Mouse (Mus musculus): ENCODE data around the gene Fras1.

GRCm38 (mm10) chr5:96719221-96719620, 345.5 kb downstream of the Fras1 start:
- TF ChIP-seq POLR2A (IDR thresholded peaks at IDR 0.05; ENCODE audit: low read depth, low read length) = no peak
- no peak for TF ChIP-seq CTCF (IDR thresholded peaks at IDR 0.05; ENCODE audit: extremely low read depth, insufficient read length, insufficient replicate concordance, low read depth, low read length)
